In genomic region chr4:120891960-120892359, GRCm38 (mm10) we compare ENCODE assay signal across 20 mouse cellular contexts.
"Had no signal": no experiment of that assay in that cellular context is flagged by ENCODE, and none has a peak within 500 bp of the region (broad histone marks: within the 10 kb centered on the region; RNA-seq: fewer than 3 reads in every experiment).

No protein-coding gene starts in this region.

- H3K4me1 ChIP-seq: limb, embryonic 15.5 days; neural tube, embryonic 12.5 days; stomach, embryonic 15.5 days had no signal

- H3K4me3 ChIP-seq: limb, embryonic 12.5 days; limb, embryonic 15.5 days; midbrain, embryonic 12.5 days; midbrain, embryonic 15.5 days; neural tube, embryonic 12.5 days; neural tube, embryonic 15.5 days; stomach, embryonic 15.5 days had no signal

- H3K9ac ChIP-seq: limb, embryonic 12.5 days; liver, embryonic 14.5 days; liver, postnatal 0 days; lung, embryonic 14.5 days; midbrain, embryonic 12.5 days; midbrain, embryonic 15.5 days; neural tube, embryonic 12.5 days; neural tube, embryonic 15.5 days; stomach, embryonic 15.5 days had no signal

- H3K4me2 ChIP-seq: limb, embryonic 12.5 days; limb, embryonic 15.5 days; liver, embryonic 11.5 days; lung, embryonic 14.5 days; midbrain, embryonic 12.5 days; midbrain, embryonic 15.5 days; neural tube, embryonic 12.5 days; neural tube, embryonic 15.5 days; stomach, embryonic 15.5 days had no signal

- H3K9me3 ChIP-seq: limb, embryonic 12.5 days; limb, embryonic 15.5 days; midbrain, embryonic 12.5 days; midbrain, embryonic 15.5 days; neural tube, embryonic 12.5 days; neural tube, embryonic 15.5 days; stomach, embryonic 15.5 days had no signal

- H3K27ac ChIP-seq: limb, embryonic 12.5 days; limb, embryonic 15.5 days; liver, embryonic 14.5 days; macrophage; midbrain, embryonic 15.5 days; neural tube, embryonic 12.5 days; neural tube, embryonic 15.5 days; stomach, embryonic 15.5 days had no signal

- DNase-seq: kidney, adult 9 months; kidney, postnatal 14 days; kidney, postnatal 4 days; liver, postnatal 0 days; lung, embryonic 14.5 days; right cerebral cortex, adult 18-20 months; right cerebral cortex, postnatal 25 days; spleen, adult 18-20 months; thymus, postnatal 25 days had no signal

- H3K36me3 ChIP-seq: limb, embryonic 12.5 days; limb, embryonic 15.5 days; midbrain, embryonic 12.5 days; midbrain, embryonic 15.5 days; neural tube, embryonic 12.5 days; stomach, embryonic 15.5 days had no signal

- ATAC-seq: liver, postnatal 0 days; lung, postnatal 0 days; midbrain, embryonic 15.5 days had no signal

- H3K27me3 ChIP-seq: limb, embryonic 15.5 days; neural tube, embryonic 12.5 days; neural tube, embryonic 15.5 days; stomach, embryonic 15.5 days had no signal
